In the genomic region with DNA sequence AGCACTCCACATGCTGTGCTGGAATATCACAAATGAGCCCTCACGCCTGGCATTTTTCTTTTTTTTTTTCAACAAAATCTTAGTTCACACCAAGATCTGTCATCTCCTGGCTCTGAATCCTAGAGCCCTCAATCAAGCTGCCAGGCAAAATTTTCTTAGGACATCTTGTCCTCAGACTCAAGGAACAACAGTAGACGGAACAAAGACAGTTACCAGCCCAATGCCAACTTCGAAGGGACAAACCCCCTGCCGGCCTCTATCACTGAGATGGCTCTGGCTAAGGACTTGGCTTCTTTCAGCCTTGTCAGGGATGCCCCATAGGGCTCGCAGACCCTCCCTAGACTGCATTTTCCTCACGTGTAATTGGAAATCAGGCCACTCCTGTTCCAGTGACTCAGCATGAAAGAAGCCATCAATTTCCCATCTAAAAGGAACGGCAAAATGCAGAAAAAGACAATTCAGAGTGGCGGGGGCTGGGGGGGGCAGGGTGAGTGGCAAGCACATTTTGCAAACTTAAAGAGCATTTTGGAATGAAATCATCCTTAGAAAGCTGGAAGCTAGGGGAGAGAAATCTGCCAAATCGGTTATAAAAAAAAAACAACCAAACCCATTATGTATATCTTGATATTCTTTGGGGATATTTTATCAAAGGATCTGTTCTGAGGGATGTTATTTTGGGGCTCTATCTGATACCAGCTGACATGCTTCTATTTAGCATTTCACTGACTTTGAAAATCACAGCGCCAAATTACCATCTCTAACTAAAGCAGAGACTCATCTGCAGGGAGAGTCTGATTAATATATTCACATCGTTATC, we compare ENCODE assay signal across 15 mouse cellular contexts.
DNase-seq lines count a peak whose midpoint lies in the region; ATAC-seq and TF ChIP-seq lines count a peak whose summit lies in the region.
"Had no signal": no experiment of that assay in that cellular context is flagged by ENCODE, and none has a peak within 500 bp of the region (broad histone marks: within the 10 kb centered on the region; RNA-seq: fewer than 3 reads in every experiment).

No protein-coding gene starts in this region.

- no peak for ATAC-seq in midbrain, embryonic 11.5 days (ENCODE audit: low FRiP score)
- ATAC-seq in forebrain, postnatal 0 days, result peak; percentile 91
- no peak for ATAC-seq in midbrain, embryonic 15.5 days (replicated peaks)
- no peak for ATAC-seq in liver, embryonic 11.5 days (replicated peaks; ENCODE audit: low FRiP score)
- ATAC-seq: CD4-positive, CD25-positive, alpha-beta regulatory T cell, adult 4 months; intestine, embryonic 16.5 days had no signal

- no peaks in the 10 kb centered on the region for H3K27me3 ChIP-seq in midbrain, embryonic 11.5 days (ENCODE audit: control insufficient read depth, insufficient read depth, low read length)
- H3K27me3 ChIP-seq in midbrain, embryonic 10.5 days (ENCODE audit: low read depth, poor library complexity, severe bottlenecking), result peaks cover 13% of the 10 kb centered on the region
- 0 out of 2 replicates have a peak, but pooled peaks cover 15% of the 10 kb centered on the region for H3K27me3 ChIP-seq in embryonic facial prominence, embryonic 10.5 days (replicated peaks; ENCODE audit: low read depth, poor library complexity, severe bottlenecking)
- H3K27me3 ChIP-seq in forebrain, postnatal 0 days (ENCODE audit: insufficient read depth, low read length), result no peaks in the 10 kb centered on the region
- no peaks in the 10 kb centered on the region for H3K27me3 ChIP-seq in midbrain, embryonic 15.5 days (replicated peaks)
- no peaks in the 10 kb centered on the region for H3K27me3 ChIP-seq in liver, embryonic 11.5 days (replicated peaks; ENCODE audit: control insufficient read depth, insufficient read depth, low read length)
- H3K27me3 ChIP-seq: embryonic facial prominence, embryonic 13.5 days had no signal

- H3K4me2 ChIP-seq in midbrain, embryonic 11.5 days, result no peak overlapping the region
- H3K4me2 ChIP-seq in forebrain, postnatal 0 days (ENCODE audit: low read depth), result peak overlapping the region; percentile 13; the same call in 1 of the 2 replicates
- no peak overlapping the region for H3K4me2 ChIP-seq in midbrain, embryonic 15.5 days
- no peak overlapping the region for H3K4me2 ChIP-seq in liver, embryonic 11.5 days
- H3K4me2 ChIP-seq: embryonic facial prominence, embryonic 13.5 days had no signal

- DNase-seq in midbrain, embryonic 11.5 days (ENCODE audit: low spot score, missing footprints), result peak; percentile 80
- DNase-seq in midbrain, embryonic 10.5 days (ENCODE audit: low spot score), result no peak
- DNase-seq in embryonic facial prominence, embryonic 10.5 days (ENCODE audit: low spot score), result no peak
- peak; percentile 78 for DNase-seq in forebrain, postnatal 0 days
- no peak for DNase-seq in liver, embryonic 11.5 days (ENCODE audit: low spot score)
- no peak for DNase-seq in lung, postnatal 36 days
- DNase-seq: cerebellum, adult 8-10 months; kidney, postnatal 14 days; layer of hippocampus, postnatal 36 days; lung, adult 18-20 months had no signal

- no peak overlapping the region for H3K9ac ChIP-seq in midbrain, embryonic 11.5 days (ENCODE audit: low read length)
- H3K9ac ChIP-seq in forebrain, postnatal 0 days, result no peak overlapping the region
- no peak overlapping the region for H3K9ac ChIP-seq in midbrain, embryonic 15.5 days
- H3K9ac ChIP-seq in liver, embryonic 11.5 days (ENCODE audit: low read depth, low read length), result no peak overlapping the region
- H3K9ac ChIP-seq: embryonic facial prominence, embryonic 13.5 days had no signal

- no peak for TF ChIP-seq CTCF in forebrain, postnatal 0 days (IDR thresholded peaks at IDR 0.05; ENCODE audit: low read depth)

- H3K9me3 ChIP-seq in midbrain, embryonic 11.5 days (ENCODE audit: control insufficient read depth, low read length), result no peaks in the 10 kb centered on the region
- no peaks in the 10 kb centered on the region for H3K9me3 ChIP-seq in midbrain, embryonic 10.5 days (replicated peaks)
- H3K9me3 ChIP-seq in embryonic facial prominence, embryonic 10.5 days, result no peaks in the 10 kb centered on the region
- no peaks in the 10 kb centered on the region for H3K9me3 ChIP-seq in forebrain, postnatal 0 days (ENCODE audit: low read length)
- no peaks in the 10 kb centered on the region for H3K9me3 ChIP-seq in midbrain, embryonic 15.5 days
- no peaks in the 10 kb centered on the region for H3K9me3 ChIP-seq in liver, embryonic 11.5 days (ENCODE audit: control insufficient read depth, low read length)
- H3K9me3 ChIP-seq: embryonic facial prominence, embryonic 13.5 days had no signal

- no peaks in the 10 kb centered on the region for H3K36me3 ChIP-seq in midbrain, embryonic 11.5 days (ENCODE audit: control insufficient read depth, insufficient read depth, low read length)
- H3K36me3 ChIP-seq in midbrain, embryonic 10.5 days, result no peaks in the 10 kb centered on the region
- no peaks in the 10 kb centered on the region for H3K36me3 ChIP-seq in embryonic facial prominence, embryonic 10.5 days (replicated peaks)
- no peaks in the 10 kb centered on the region for H3K36me3 ChIP-seq in forebrain, postnatal 0 days (ENCODE audit: insufficient read depth)
- no peaks in the 10 kb centered on the region for H3K36me3 ChIP-seq in midbrain, embryonic 15.5 days (replicated peaks)
- no peaks in the 10 kb centered on the region for H3K36me3 ChIP-seq in liver, embryonic 11.5 days (ENCODE audit: control insufficient read depth, insufficient read depth, low read length)
- H3K36me3 ChIP-seq: embryonic facial prominence, embryonic 13.5 days had no signal

- H3K27ac ChIP-seq in midbrain, embryonic 11.5 days (ENCODE audit: low read depth, low read length), result no peak overlapping the region
- H3K27ac ChIP-seq in midbrain, embryonic 10.5 days (replicated peaks), result no peak overlapping the region
- peak overlapping the region; percentile 30 for H3K27ac ChIP-seq in embryonic facial prominence, embryonic 10.5 days (replicated peaks)
- H3K27ac ChIP-seq in forebrain, postnatal 0 days (ENCODE audit: low read depth, low read length), result peak overlapping the region; percentile 87
- H3K27ac ChIP-seq in midbrain, embryonic 15.5 days, result peak overlapping the region; percentile 68
- no peak overlapping the region for H3K27ac ChIP-seq in liver, embryonic 11.5 days (ENCODE audit: low read depth, low read length)
- H3K27ac ChIP-seq: macrophage had no signal

- H3K4me3 ChIP-seq in midbrain, embryonic 11.5 days (ENCODE audit: low read depth, low read length), result no peak overlapping the region
- H3K4me3 ChIP-seq in midbrain, embryonic 10.5 days, result no peak overlapping the region
- no peak overlapping the region for H3K4me3 ChIP-seq in embryonic facial prominence, embryonic 10.5 days
- no peak overlapping the region for H3K4me3 ChIP-seq in forebrain, postnatal 0 days (ENCODE audit: low read depth, low read length)
- H3K4me3 ChIP-seq in midbrain, embryonic 15.5 days, result no peak overlapping the region
- H3K4me3 ChIP-seq in liver, embryonic 11.5 days (ENCODE audit: low read depth, low read length), result no peak overlapping the region
- H3K4me3 ChIP-seq: embryonic facial prominence, embryonic 13.5 days had no signal

- WGBS in midbrain, embryonic 11.5 days, result 68% methylated on average over 11 of the region's 11 CpGs
- 71% methylated on average over 11 of the region's 11 CpGs for WGBS in midbrain, embryonic 10.5 days
- WGBS in embryonic facial prominence, embryonic 10.5 days, result 61% methylated on average over 11 of the region's 11 CpGs
- WGBS in forebrain, postnatal 0 days, result 19% methylated on average over 11 of the region's 11 CpGs
- WGBS in midbrain, embryonic 15.5 days, result 44% methylated on average over 11 of the region's 11 CpGs
- 57% methylated on average over 11 of the region's 11 CpGs for WGBS in liver, embryonic 11.5 days

- peaks cover 4% of the 10 kb centered on the region for H3K4me1 ChIP-seq in midbrain, embryonic 11.5 days (ENCODE audit: control insufficient read depth, insufficient read depth, low read length)
- H3K4me1 ChIP-seq in midbrain, embryonic 10.5 days, result peaks cover 36% of the 10 kb centered on the region
- peaks cover 50% of the 10 kb centered on the region for H3K4me1 ChIP-seq in embryonic facial prominence, embryonic 10.5 days
- H3K4me1 ChIP-seq in forebrain, postnatal 0 days (ENCODE audit: insufficient read depth), result peaks cover 18% of the 10 kb centered on the region
- peaks cover 24% of the 10 kb centered on the region for H3K4me1 ChIP-seq in midbrain, embryonic 15.5 days
- no peaks in the 10 kb centered on the region for H3K4me1 ChIP-seq in liver, embryonic 11.5 days (replicated peaks; ENCODE audit: control insufficient read depth, insufficient read depth, low read length)

Comparison
In these comparisons a context has a peak if more than half of its experiments do, and no peak if none do; other contexts are left out.
1. DNase-seq: peak in midbrain, embryonic 11.5 days (single experiment) and forebrain, postnatal 0 days (single experiment); none in midbrain, embryonic 10.5 days (single experiment), embryonic facial prominence, embryonic 10.5 days (single experiment), liver, embryonic 11.5 days (single experiment) and lung, postnatal 36 days (single experiment).
2. H3K27ac ChIP-seq: peak in embryonic facial prominence, embryonic 10.5 days (single experiment), forebrain, postnatal 0 days (single experiment) and midbrain, embryonic 15.5 days (single experiment); none in midbrain, embryonic 11.5 days (single experiment), midbrain, embryonic 10.5 days (single experiment) and liver, embryonic 11.5 days (single experiment).